Mouse (Mus musculus) E14TG2a.4 (cell line): ENCODE measurements around the gene Cnot11.

ENCODE experiments used
- CTCF ChIP-seq: conservative IDR thresholded peaks from 2 replicates; pipeline ENCODE4 v1.5.1; 2014; ENCODE audit warnings: low read length
- NANOG ChIP-seq: IDR thresholded peaks from 2 replicates; pipeline ENCODE4 v1.6.1; 2014; ENCODE audit warnings: borderline replicate concordance, low read length, mixed read lengths

DNA sequence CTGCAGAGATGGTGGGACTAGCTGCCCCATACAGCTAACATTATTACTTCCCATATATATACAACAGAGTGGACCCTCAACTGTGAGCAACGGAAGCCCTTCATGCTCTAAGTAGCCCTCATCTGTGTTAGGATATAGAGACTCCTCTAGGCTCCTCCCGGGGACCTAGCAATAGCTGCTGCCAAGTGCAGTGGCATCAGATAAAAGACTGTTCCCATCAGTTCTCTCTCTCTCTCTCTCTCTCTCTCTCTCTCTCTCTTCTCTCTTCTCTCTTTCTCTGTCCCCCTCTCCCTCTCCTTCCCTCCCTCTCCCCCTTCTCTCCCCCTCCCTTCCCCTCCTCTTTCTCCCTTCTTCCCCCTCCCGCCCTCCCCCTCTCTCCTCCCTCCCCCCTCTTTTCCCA, 46.4 kb downstream of the Cnot11 start:
- TF ChIP-seq CTCF (no peak), NANOG (no peak)
